Mouse (Mus musculus) frontal cortex, adult (tissue): ENCODE measurements around the gene Akp3.
A peak's percentile ranks its signal among the peaks of the same experiment; 100 is the strongest.

Source experiments
- ATAC-seq: cut with Nextera tagmentation; 2 replicates; pipeline ENCODE4 v1.9.2; 2017; ENCODE audit warnings: mild to moderate bottlenecking, moderate library complexity, mixed read lengths; ENCODE audit not compliant: low TSS enrichment

The Akp3 gene

DNA sequence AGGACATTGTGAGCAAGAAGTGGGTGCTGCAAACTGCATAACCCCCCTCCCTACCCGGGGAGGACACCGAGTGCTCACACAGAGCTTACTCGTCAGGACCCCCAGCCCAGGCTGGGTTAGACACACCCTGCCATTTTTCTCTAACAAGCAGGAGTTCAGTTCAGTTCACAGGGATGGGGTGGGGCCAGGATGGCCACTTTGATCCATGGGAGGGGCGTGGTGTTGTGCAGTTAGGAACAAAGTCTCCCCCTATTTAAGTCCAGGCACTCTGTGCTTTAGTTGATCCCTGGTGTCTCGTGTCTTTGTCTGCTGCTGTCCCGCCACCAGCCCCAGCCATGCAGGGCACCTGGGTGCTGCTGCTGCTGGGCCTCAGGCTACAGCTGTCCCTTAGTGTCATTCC, at the start of gene Akp3:
Akp3 (plus strand) TSS at position 301 of the 400 bp plus-strand sequence.
- no peak for ATAC-seq

DNA sequence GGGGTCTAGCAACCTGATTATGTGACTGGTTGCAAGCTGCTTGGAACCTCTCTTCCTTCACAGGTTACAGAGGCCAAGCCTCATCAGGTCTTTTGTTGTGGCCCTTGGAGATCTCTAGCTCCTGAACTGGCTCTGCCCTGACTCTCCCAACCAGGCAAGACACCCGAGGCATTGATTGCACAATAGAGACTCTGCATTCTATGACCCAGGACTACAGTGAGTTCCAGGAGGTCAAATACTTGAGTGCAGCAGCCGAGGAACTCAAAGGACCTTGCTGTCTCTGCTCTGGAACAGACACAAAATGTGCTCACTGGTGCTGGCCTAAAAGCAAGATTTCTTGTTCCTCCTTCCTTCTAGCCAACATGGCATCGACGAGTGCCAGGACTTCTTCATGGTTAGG, 38.6 kb upstream of the Akp3 start:
- no peak for ATAC-seq

DNA sequence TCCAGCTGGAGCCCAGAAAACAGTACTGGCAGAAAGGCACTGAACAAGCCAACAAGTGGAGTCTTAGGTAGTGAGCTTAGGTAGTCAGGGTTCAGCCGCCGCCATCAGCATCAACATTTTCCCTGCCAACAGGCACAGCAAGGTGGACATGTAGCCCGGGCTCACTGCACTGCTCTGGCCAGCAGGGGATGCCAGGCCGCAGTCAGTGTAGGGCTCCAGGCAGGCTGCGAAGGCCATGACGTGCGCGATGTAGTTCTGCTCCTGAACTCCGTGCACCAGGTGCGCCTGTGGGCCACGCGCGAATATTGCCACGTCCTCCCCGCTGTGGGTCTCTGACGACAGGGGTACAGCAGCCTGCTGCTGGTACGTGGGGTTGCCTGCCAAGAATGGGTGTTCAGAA, 37.8 kb upstream of the Akp3 start:
- no peak for ATAC-seq

DNA sequence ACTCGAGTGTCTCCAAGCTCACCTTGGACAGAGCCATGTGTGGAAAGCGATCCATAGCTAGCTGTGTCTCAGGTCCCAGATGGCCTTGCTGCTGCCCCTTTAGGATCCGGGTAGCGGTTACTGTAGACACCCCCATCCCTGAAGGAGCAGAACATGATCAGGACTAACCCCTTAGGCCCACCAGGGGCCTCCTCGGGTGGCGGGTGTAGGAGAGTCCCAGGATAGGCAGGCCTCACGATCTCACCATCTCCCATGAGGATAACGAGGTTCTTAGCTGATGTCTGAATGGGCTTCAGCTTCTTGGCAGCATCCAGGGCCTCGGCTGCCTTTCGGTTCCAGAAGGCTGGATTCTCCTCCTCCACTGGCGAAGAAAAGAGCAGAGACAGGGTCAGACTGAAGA, 35.5 kb upstream of the Akp3 start:
- no peak for ATAC-seq

DNA sequence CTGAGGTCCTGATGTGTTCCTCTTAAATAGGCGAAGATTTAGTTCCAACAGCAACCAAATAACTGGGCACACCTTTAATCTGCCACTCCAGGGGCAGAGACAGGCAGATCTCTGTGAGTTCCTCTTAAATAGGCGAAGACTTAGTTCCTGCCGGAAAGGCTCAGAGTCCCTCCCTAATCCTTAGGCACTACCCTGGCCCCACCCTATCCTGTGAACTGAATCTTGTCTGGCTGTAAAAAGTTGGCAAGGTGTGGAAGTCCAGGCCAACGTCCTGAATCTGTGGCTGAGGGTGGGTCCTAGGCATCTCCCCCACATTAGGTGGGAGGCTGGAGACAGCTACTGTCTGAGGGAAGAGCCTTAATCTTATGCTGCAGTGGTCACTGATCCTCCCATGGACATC, 34.9 kb upstream of the Akp3 start, which contains the start of gene Alppl2:
Alppl2 (minus strand) TSS at position 101 of the 400 bp plus-strand sequence.
- no peak for ATAC-seq

DNA sequence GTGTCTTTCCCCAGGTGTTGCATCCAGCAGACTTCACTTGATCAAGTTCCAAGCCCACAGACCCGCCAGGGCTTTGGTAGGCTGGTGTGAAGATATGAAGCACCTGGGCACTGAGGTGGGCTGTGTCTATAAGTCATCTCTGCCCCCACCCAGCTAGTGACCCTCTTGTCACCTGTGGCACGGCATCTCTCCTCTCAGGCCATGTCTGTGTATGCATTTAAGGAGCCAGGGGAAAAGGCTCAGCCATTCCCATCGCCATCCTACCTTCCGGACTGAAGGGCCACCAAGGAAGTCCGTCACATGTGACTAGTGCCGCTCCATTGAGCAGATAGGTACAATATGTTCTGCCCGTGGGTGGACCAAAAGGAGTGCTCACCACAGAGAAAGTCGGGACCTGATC, 29.1 kb upstream of the Akp3 start:
- ATAC-seq = no peak

DNA sequence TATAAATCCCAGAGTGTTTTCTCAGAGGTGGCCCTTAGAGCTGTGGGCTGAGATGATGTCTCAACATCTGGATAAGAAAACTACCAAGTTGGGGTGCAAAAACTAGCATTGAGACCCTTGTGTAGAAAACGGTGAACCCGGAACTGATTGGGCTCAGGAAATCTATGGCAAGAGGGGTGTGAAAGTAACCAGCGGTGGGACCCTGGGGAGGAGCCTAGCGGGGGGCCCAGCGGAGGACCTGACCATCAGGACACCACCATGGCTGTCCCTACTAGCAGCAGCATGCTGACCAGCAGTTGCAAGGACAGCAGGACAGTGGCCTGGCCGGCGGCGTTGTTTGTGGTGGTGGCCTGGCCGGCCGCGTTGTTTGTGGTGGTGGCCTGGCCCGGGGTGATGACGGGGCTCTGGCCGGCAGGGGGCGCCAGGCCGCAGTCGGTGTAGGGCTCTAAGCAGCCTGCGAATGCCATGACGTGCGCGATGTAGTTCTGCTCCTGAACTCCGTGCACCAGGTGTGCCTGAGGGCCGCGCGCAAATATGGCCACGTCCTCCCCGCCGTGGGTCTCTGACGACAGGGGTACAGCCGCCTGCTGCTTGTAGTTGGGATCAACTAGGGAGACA, 26.3 kb upstream of the Akp3 start:
- ATAC-seq = peak; percentile 70

DNA sequence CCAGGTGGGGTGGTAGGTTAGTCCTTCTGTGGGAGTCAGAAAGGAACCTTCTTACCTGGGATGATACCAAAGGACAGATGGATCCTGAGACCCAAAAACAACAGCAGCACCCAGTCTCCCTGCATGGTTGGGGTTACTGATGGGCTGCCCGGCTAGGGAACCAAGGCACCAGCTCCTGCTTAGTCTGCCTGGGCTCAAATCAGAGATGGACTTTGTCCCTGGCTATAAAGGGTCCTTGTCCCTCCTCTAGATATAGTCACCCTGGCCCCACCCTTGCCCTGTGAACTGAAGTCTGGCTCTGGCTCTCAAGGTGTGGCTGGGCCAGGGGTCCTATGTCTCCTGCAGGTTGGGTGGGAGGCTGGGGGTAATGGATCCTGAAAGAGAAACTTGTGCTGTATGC, 23.4 kb upstream of the Akp3 start, which contains the start of gene Alpi:
Alpi (minus strand) TSS at position 196 of the 400 bp plus-strand sequence.
- ATAC-seq = no peak

DNA sequence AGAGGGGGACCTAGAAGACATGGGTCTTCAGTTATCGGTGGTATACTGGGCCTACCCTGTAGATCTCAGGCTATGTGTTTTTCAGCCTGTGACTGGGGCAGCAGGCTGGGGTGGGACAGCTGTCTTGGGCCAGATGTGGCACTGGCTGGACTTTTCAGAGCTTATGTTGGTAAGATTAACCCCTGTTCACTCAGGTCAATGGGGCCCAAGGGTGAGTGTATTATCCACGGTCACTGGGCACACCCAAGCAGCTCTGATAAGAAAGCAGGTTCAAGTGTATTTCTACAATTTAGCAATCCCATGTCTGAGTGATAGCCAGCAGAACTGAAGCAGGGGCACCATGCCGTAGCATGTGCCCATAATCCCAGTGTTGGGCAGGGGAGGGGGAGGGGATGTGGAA, 22.7 kb upstream of the Akp3 start:
- ATAC-seq = no peak

DNA sequence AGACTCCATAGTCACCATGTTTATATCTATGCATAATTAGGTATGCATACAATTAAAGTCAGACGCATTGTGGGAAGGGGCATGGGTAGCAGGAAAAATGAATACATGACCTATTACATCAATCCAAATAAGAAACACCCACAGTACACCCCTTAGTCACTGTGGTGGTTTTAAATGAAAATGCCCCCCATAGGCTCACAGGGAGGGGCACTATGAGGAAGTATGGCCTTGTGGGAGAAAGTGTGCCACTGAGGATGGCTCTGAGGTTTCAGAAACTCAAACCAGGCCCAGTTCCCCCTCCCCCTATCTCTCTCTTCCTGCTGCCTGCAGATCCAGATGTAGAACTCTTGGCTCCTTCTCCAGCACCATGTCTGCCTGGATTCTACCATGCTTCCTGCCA, 20.8 kb upstream of the Akp3 start:
- ATAC-seq = no peak

DNA sequence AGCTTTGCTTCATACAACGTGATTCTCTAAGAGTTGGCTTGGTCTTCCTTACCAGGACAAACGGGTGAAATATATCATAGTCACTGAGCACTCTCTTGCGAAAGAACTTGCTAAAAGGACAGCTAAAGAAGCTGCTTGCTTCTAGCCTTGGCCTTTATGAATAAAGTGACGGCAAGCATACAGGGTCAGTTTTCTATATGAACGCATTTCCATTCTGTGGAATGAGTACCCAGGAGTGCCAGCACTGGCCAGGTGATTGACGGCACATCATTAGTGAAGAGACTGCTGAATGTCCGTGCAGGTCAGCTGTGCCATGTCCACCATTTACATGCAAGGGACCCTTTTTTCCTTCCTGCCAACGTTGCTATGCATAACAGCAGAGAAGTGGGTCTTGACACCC, 18.2 kb upstream of the Akp3 start:
- no peak for ATAC-seq

DNA sequence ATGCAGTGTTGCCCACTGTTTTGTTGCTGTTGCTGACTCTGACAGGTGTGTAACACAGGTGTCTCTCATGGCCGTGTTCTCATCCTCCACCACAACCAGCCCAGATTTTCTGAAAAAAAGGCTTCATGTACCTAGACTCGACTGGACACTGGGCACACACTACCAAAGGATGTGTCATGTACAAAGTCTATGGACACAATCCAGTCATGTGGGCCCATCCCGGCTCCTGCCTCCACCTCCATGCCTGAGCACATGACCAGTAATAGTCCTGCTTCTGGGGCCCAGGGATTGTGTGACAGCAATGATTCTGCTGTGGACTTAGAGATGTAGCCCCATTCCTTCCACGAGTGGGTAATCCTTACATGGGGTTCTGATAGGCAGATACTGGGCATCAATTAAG, 16.2 kb upstream of the Akp3 start:
- no peak for ATAC-seq

DNA sequence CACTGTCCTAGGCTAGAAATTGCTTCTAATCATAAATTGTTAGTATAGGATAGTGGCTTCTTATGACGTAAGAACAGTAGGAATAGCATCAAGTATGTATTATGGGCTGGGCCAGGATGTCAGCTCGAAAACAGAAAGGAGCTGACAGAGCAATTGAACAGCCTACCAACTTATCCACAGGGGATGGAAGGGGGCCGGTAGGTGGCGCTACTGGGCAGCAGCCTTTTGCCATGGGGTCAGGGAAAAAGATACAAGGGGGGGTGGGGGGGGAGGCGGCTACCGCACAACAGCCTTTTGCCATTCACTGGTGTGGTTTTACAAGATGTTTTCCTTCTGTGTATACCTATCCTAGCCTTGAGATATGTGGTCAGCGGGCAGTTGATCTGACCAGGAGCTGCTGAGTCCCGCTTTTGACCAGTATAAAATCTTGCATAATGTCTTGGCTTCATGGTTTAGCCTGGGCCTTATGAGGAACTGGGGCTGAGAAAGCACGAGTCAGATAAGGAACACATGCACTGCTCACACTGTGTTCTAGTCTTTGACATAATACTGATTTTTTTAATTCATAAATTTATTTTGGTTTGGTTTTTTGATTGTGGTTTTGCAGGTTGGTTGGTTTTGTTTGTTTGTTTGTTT, 12.9 kb upstream of the Akp3 start:
- no peak for ATAC-seq

DNA sequence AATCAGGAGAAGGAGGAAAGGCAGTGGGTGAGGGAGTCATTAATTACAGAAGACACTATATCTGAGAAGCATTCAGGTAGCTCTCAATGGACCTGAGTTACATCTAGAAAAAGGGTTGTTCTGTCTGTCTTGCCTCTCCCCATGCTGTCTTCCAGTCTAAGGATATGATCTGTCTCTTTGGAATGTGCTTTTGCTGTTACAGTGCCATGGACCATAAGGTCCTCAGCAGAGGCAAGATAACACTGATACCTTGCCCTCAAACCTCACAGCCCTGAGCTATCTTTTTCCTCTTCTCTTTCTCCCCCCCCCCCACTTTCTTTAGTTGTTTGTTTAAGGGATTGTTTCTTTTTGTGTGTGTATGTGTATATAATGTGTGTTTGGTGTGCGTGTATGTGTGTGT, 10.0 kb upstream of the Akp3 start:
- no peak for ATAC-seq

DNA sequence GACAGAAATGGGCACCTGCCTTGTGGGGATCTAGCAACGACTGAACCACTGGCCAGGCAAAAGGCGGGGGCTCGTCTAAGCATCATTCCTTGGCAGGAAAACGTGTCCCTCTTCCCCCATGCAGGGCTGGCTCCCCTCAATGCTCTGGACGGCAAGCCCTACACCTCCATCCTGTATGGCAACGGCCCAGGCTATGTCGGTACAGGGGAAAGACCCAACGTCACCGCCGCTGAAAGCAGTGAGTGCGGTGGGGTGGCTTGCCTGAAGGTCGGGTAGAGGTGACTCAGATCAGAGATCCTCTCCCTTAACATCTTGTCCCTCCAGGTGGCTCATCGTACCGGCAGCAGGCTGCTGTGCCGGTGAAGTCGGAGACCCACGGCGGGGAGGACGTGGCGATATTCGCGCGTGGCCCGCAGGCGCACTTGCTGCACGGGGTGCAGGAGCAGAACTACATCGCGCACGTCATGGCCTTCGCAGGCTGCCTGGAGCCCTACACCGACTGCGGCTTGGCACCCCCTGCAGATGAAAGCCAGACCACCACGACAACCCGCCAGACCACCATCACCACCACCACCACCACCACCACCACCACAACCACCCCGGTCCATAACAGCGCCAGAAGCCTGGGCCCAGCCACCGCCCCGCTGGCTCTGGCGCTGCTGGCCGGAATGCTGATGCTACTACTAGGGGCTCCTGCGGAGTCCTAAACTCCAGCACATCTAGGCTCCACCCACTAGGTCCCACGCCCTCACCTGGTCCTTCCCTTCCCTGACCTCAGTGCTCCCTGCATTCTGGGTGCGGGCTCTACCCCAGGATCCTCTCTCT, 2.6 kb downstream of the Akp3 start:
- no peak for ATAC-seq

DNA sequence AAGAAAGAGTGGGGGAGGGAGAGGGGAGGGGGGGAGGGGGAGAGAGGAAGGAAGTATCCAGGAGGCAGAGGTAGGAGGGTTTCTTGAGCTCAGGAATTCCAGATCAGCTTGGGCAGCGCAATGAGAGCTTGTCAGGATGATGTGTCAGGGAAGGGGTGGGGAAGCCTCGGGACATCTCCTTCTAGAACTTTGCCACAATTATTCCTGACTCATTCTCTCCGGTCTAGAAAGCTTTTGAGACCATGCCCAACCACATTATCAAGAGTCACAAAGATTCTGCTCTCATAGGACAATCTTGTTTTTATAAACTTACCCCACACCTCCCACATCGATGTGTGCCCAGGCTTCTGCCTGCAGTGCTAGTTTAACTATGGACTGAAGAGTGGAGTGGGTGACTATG, 7.0 kb downstream of the Akp3 start:
- ATAC-seq = no peak

DNA sequence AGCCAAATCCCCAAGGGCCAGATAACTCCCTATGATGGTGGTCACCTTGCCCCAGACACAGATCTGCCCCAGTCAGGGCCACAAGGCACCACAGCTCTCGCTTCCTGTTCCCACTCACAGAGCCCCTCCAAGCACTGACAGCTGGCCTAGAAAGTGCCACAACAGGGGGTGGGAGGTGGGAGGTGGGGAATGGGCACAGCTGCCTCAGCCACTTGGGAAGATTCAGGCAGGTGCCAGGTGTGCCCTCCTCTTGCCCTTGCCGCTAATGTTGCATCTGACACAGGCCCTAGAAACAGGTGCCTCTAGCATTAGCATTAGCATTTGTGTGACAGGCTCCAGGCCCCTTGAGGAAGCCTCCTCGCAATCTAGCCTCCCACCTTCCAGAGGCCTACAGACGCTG, 16.8 kb downstream of the Akp3 start:
- no peak for ATAC-seq

DNA sequence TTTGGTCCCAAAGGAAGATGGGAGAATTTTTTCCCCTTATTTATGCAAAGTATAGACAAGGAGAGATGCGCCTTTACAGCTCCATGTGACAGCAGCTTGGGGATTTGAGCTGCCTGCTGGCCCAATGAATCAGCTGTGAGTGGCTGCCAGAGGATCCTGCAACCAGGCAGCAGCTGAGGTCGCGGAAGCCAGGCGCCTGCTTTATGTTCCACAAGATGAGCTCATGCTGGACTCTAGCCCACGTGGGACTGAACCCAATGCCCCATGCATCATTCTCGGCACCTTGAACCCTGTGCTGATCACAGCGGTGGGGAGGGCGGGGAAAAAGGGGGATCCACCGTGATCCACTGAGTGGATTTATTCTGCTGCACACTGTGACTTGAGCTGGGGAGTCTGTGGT, 17.7 kb downstream of the Akp3 start:
- ATAC-seq = no peak

DNA sequence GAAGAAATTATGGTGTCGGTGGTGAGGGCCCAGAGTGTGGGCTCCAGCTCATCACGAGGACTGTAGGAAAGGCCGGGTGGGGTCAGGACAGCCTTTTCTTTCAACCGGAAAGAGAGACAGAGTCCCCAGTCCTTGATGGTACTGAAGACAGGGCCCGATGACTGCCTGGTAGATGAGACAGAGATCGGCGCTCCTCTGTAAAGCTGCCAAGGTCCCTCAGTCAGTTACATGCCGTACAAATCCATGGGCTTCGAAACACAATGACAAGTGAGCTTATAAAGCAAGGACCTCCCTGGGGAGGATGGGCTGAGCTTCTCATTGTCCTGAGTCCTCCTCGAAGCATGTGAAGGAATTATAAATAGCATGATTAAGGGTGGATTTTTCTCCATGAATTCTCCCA, 18.4 kb downstream of the Akp3 start:
- ATAC-seq = no peak

DNA sequence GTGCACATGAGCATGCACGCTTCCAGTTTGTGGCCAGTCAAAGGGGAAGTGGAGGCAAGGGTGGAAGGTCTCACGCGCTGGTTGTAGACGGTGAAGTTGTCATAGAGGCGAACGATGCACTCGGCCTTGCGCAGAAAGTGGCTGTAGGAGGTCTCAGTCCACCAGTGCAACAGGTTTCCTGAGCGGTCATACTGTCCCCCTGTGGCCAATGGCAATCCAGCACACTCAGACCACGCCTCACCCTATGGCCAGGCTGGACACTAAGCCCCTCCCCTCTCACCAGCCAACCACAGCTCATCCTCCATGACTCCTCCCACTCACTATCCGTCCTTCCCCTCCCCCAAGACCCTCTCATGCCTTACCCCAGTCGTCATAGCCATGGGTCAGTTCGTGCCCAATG, 24.6 kb downstream of the Akp3 start:
- no peak for ATAC-seq

DNA sequence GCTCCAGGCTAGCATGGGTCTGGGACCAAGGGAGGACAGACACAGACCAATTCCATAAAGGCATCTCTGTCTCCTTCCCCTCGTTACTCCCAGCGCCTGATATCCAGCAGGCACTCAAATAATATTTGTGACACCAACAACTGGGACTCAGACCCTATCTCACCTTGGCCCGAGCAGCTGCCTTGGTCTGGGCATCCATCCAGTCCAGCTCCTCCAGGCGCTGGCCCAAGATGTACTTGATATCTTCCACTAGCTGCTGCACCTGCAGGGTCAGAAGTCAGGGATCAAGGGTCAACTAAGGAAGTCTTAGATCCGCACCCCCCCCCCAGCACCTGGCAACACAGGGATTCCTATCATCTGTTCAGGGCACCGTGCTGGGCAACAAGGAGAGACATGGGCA, 26.5 kb downstream of the Akp3 start:
- no peak for ATAC-seq

DNA sequence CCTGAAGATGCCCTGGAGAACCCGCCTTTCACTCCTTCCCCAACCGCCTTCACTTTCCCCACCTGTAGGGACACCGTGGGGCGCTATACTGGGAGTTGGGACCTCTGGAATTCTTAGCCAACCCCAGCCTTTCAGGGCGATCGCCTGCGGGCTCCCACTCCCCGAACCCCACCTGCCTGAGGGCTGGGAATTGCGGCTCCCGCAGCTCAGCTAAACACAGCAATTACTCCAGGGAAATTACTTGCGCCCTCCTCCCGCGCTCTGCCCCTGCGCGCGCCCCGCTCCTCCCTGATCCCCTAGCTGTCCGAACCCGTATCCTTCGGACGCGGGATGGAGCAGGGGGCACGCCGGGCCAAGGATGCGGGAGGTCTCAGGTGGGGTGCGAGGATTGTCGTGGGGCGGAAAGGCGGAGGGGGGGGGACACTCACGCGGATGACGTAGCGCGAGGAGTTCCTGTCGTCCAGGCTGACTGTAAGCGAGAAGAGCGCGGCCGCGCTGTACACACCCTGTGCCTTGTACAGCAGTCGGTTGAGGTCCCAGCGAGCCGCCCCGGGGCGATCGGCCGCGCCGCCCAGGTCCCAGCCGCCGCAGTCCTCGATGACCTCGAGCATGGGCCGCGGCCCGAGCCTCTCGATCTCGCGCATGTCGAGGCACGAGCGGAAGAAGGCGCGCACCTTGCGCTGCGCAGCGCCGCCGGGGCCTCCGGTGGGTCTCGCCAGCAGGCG, 29.2 kb downstream of the Akp3 start:
- no peak for ATAC-seq
